Mouse (Mus musculus) lung, adult 2 months (tissue): Measurements from ENCODE around the gene Pi4ka. TPM values are rescaled to one million over a fixed set of nuclear protein-coding genes. Genes with fewer than 3 reads are reported as not detected.

Source experiments
- DNase-seq: peaks from one replicate; pipeline ENCODE4 v3.0.0; 2022
- H3K4me1 ChIP-seq: fragments of 200-500 bp; 2 replicates; pipeline ENCODE4 v1.6.1; 2011; ENCODE audit warnings: low read length; ENCODE audit not compliant: control insufficient read depth, insufficient read depth
- H3K4me3 ChIP-seq: fragments of 200-500 bp; replicated peaks from 2 replicates; pipeline ENCODE3; 2011; ENCODE audit warnings: low read depth, mild to moderate bottlenecking, control low read depth, low read length; ENCODE audit errors: extremely low read depth
- CTCF ChIP-seq: fragments of 200-500 bp; IDR thresholded peaks from 2 replicates; pipeline ENCODE4 v1.5.1; 2011; ENCODE audit warnings: mild to moderate bottlenecking, low read length, control low read depth; ENCODE audit not compliant: insufficient read depth
- POLR2A ChIP-seq: fragments of 200-500 bp; IDR thresholded peaks from 2 replicates; pipeline ENCODE4 v1.6.1; 2011; ENCODE audit warnings: low read depth, mild to moderate bottlenecking, control low read depth, low read length, borderline replicate concordance; ENCODE audit errors: extremely low read depth
- WGBS: fragments of 180-500 bp; shearing (Covaris S2); methylation state at CpG from one replicate; pipeline ENCODE4 v1.1.7; 2018; 5-methylcytosine and 5-hydroxymethylcytosine counted together
- polyA plus RNA-seq: library from polyadenylated mRNA; depleted of rRNA; stranded (reverse); fragments of >200 nt; gene quantifications from 2 replicates; pipeline ENCODE4 v1.2.3, GENCODE M21; 2012

Pi4ka gene
- polyA plus RNA-seq, 1 experiment, result 55.9 TPM

DNA sequence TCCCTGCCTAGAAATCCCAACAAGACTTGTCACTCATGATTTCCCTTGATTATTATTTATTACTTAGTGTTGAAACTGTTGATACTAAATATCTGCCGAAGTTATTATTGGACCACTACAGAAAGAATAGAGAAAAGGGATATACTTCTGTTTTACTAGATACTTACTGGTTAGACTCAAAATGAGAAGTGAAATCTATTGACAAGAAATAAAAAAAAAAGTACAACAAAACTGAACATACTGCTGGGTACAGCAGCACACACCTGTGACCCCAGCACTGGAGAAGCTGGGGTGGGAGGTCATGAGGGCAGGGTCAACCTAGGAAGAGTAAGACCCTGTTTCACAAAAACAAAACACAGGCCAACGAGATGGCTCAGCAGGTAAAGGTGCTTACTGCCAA is 65.4 kb downstream of the Pi4ka start:
- no peak overlapping the region for H3K4me3 ChIP-seq
- DNase-seq, result no peak
- 82% methylated on average over 2 of the region's 2 CpGs for WGBS
- H3K4me1 ChIP-seq, result peaks cover 3% of the 10 kb centered on the region; the same call in 1 of the 2 replicates
- TF ChIP-seq CTCF (no peak), POLR2A (no peak)

DNA sequence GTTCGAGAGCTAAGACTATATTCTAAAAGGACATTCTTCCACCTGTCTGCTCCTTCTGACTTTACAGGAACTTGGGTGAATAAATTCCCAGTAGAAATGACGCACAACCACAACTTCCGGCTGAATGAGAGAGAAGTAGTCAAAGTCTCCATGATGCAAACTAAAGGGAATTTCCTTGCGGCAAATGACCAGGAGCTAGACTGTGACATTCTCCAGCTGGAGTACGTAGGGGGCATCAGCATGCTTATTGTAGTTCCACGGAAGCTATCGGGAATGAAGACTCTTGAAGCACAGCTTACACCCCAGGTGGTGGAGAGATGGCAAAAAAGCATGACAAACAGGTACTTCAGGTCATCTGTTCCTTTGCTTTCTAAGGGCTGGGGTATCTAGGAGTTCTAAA is 66.4 kb downstream of the Pi4ka start:
- no peak for TF ChIP-seq POLR2A
- TF ChIP-seq CTCF, result no peak
- H3K4me1 ChIP-seq, result no peaks in the 10 kb centered on the region
- no peak overlapping the region for H3K4me3 ChIP-seq
- DNase-seq, result no peak
- 83% methylated on average over 7 of the region's 7 CpGs for WGBS

DNA sequence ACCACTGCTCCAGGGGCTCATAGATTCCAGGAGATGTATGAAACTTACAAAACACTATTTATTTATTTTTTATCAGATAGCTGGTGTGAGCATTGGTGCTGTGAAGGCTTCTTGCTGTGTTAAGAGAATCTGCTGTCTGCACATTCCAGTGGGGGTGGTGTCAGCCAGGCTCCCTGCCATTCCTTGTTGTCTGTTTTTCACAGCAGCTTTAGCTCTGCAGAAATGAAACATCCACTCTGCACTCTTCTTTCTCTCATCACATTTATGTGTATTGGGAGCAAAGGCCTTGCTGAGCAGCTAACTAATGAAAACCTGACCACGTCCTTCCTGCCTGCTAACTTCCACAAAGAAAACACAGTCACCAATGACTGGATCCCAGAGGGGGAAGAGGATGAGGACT is 70.0 kb downstream of the Pi4ka start:
- no peak for DNase-seq
- Histone ChIP-seq H3K4me1 (no peaks in the 10 kb centered on the region), H3K4me3 (no peak overlapping the region)
- WGBS, result 83% methylated on average over 1 of the region's 1 CpGs
- TF ChIP-seq POLR2A, result no peak
- no peak for TF ChIP-seq CTCF

DNA sequence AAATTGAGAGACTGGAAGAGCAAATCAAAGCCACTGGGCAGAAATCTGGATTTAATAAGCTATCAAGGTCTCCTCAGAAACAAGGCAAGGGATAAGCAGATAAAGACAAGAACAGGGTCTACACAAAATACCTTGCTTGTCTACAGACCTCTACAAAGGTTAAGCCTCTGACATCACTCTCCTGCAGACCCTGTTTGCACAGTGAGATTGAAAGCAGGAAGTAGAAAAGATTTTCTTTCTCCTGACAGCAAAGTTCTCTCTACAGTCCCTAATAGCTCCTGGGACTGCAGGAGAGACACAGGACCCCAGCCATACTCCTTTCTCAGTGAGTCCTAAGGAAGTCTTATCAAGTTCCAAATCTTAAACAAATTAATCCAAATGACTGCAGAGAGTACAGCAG is 71.5 kb downstream of the Pi4ka start:
- H3K4me1 ChIP-seq, result no peaks in the 10 kb centered on the region
- no peak for TF ChIP-seq CTCF
- TF ChIP-seq POLR2A, result no peak
- H3K4me3 ChIP-seq, result no peak overlapping the region

DNA sequence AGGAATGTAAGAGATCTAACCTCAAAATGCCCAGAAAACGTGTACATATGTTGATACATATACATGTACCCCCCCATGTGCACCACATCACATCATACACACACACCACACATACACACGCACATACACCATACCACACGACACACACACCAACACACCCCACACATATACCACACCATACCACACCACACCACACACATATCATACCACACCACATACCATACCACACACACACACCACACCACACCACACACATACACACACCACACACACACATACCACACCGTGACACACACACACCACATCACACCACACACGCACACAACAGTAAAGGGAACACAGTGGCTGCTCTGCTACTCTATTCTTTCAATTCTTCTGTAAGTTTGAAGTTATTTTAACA is 74.3 kb downstream of the Pi4ka start:
- no peaks in the 10 kb centered on the region for H3K4me1 ChIP-seq
- no peak for DNase-seq
- 96% methylated on average over 5 of the region's 5 CpGs for WGBS
- H3K4me3 ChIP-seq, result no peak overlapping the region
- TF ChIP-seq POLR2A (no peak), CTCF (no peak)

More for the DNA sequence above, 71.5 kb downstream of the Pi4ka start:
- DNase-seq, result no peak

DNA sequence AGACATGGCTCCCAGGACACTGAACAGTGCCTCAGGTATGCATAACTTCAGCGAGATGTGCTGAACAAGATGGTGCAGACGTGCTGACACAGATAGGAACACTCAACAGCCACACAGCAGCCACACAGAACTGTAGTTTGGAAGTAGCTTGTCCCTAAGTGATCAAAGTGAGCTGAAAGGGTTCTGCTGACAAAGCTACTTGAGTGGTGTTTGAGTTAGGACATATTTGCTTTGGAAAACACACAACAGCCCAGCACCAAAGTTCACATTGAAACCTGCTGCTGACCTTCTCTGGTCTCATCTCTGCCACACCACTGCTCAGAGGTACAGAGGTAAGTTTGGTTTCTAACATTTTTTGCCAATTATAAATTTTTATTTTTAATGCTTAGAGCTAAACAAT is 75.0 kb downstream of the Pi4ka start, which contains the start of gene Serpind1:
Gene Serpind1 (plus strand): TSS at position 256 of the 400 bp plus-strand sequence.
- TF ChIP-seq CTCF (no peak), POLR2A (no peak)
- 55% methylated on average over 2 of the region's 2 CpGs for WGBS
- Histone ChIP-seq H3K4me1 (no peaks in the 10 kb centered on the region), H3K4me3 (no peak within 1 kb of the TSS)
- DNase-seq, result no peak

DNA sequence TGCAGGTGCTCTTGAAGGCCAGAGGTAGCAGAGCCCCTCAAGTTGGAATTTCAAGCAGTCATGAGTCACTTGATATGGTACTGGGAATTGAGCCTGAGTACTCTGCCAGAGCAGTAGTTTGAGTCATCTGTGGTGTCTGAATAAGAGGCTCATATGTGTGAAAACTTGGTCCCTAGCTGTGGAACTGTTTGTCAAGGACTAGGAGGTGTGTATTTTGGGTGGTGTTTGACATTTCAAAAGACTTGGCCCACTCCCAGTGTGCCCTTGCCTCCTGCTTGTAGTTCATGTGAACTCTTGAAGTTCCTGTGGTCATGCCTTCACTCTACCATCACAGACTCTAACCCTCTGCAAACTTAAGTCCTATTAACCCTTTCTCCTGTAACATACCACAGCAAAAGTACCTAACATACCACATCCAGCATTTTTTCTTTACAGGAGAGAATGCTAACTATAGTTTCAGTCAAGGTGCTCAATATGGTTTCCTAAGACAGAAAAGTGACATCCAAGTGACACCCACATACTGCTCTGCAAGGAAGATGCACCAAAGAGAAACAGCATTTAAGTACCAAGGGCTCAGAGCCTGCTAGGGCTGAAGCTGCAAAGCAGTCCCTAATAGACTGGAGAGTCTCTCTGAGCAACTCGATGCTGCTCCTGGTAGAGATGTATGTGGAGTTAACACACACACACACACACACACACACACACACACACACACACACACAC is 76.1 kb downstream of the Pi4ka start:
- 87% methylated on average over 1 of the region's 1 CpGs for WGBS
- no peak for DNase-seq
- H3K4me1 ChIP-seq, result no peaks in the 10 kb centered on the region
- no peak overlapping the region for H3K4me3 ChIP-seq
- TF ChIP-seq POLR2A, result no peak
- TF ChIP-seq CTCF, result no peak

DNA sequence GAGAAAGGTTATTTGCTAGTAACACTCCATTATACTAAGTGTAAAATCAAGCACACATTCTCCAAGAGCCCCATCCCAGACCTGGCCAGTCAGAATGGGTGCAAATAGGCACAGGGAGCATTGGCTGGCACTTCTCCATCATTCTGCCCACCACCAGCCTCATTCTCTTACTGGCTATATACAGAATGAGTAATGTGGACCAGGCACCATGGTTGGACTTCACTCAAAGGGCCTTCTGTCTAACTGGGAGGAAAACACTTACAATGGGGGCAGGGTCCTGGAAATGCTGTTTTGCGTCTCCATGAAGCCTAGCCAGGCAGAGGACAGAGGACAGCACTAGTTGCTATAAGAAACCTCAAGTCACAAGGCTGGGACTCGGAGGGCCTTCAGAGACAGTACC is 80.0 kb downstream of the Pi4ka start:
- no peak for DNase-seq
- no peak overlapping the region for H3K4me3 ChIP-seq
- no peak for TF ChIP-seq POLR2A
- no peak for TF ChIP-seq CTCF
- 94% methylated on average over 2 of the region's 2 CpGs for WGBS
- no peaks in the 10 kb centered on the region for H3K4me1 ChIP-seq

DNA sequence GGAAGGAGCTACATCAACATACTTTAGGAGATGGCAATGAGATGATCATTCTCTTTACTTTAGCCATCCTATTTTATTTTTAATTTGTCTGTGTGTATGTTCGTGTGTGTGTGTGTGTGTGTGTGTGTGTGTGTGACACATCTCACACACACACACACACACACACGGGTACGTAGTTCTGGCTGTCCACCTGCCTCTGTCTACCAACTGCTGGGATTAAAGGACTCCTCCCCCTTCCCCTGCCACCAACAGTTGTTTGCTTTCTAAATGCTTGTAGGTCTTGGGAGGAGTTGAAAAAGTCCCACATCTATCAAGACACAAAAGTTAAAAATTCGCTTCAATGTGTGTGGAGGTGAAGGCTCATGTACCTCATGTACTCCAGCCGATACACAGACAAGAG is 81.4 kb downstream of the Pi4ka start:
- H3K4me1 ChIP-seq, result no peaks in the 10 kb centered on the region
- TF ChIP-seq CTCF (no peak), POLR2A (no peak)
- no peak for DNase-seq
- WGBS, result 89% methylated on average over 5 of the region's 5 CpGs
- no peak overlapping the region for H3K4me3 ChIP-seq

DNA sequence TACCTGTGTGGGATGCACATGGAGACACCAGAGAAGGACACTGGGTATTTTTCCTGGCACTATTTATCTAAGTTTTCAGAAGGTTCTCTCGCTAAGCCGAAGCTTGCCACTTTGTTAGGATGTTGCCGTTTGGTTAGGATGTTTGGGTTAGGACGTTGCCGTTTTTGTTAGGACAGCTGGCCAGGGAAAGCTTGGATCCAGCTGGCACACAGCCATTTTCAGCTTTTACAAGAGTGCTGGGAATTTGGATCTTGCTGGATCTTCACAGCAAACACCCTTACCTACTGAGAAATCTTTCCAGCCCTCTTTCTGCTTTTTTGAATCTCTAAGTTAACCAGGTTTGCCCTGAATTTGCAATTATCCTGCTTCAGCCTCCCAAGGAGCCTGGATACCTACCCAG is 84.6 kb downstream of the Pi4ka start:
- Histone ChIP-seq H3K4me3 (no peak overlapping the region), H3K4me1 (no peaks in the 10 kb centered on the region)
- 48% methylated on average over 5 of the region's 5 CpGs for WGBS
- TF ChIP-seq POLR2A (no peak), CTCF (no peak)
- DNase-seq, result no peak
